Mouse (Mus musculus): ENCODE results near the gene Atp1a1. TPM values are rescaled to one million over a fixed set of nuclear protein-coding genes. Genes with fewer than 3 reads are reported as not detected.

Atp1a1 gene
- polyA plus RNA-seq (2011; ENCODE audit: insufficient read depth, insufficient read length, low replicate concordance, missing spikeins) = 57.8 and 73.9 TPM in 2 replicates

GRCm38 (mm10) chr3:101604550-101605223, at the start of gene Atp1a1:
Gene Atp1a1 (minus strand): TSS chr3:101604684.
- H3K4me1 ChIP-seq (ENCODE audit: control insufficient read depth, insufficient read depth, low read length) = no peaks in the 10 kb centered on the region; the same call in 1 of the 2 replicates
- 1% methylated on average over 64 of the region's 64 CpGs for WGBS
- H3K4me3 ChIP-seq (replicated peaks; ENCODE audit: control insufficient read depth, low read depth, low read length) = peak within 1 kb of the TSS; percentile 59
- TF ChIP-seq POLR2A (IDR thresholded peaks at IDR 0.05; ENCODE audit: borderline replicate concordance, control insufficient read depth, low read depth, low read length) (peak; percentile 97), CTCF (IDR thresholded peaks at IDR 0.05; ENCODE audit: control insufficient read depth, insufficient read depth, low read length) (no peak)
- H3K27ac ChIP-seq (ENCODE audit: control insufficient read depth, insufficient read depth, low read depth, low read length, poor library complexity) = peak within 1 kb of the TSS; percentile 94

- WGBS = 85% methylated on average over 7 of the region's 7 CpGs
- Histone ChIP-seq H3K4me1 (ENCODE audit: control insufficient read depth, insufficient read depth, low read length) (no peaks in the 10 kb centered on the region), H3K27ac (ENCODE audit: control insufficient read depth, insufficient read depth, low read depth, low read length, poor library complexity) (no peak overlapping the region), H3K4me3 (replicated peaks; ENCODE audit: control insufficient read depth, low read depth, low read length) (no peak overlapping the region)
- TF ChIP-seq POLR2A (IDR thresholded peaks at IDR 0.05; ENCODE audit: borderline replicate concordance, control insufficient read depth, low read depth, low read length) (no peak), CTCF (IDR thresholded peaks at IDR 0.05; ENCODE audit: control insufficient read depth, insufficient read depth, low read length) (no peak)
Observed at GRCm38 (mm10) chr3:101653446-101653845, 49.0 kb upstream of the Atp1a1 start.

GRCm38 (mm10) chr3:101652967-101653366, 48.5 kb upstream of the Atp1a1 start:
- 80% methylated on average over 2 of the region's 2 CpGs for WGBS
- no peak overlapping the region for H3K4me3 ChIP-seq (replicated peaks; ENCODE audit: control insufficient read depth, low read depth, low read length)
- no peaks in the 10 kb centered on the region for H3K4me1 ChIP-seq (ENCODE audit: control insufficient read depth, insufficient read depth, low read length)
- no peak overlapping the region for H3K27ac ChIP-seq (ENCODE audit: control insufficient read depth, insufficient read depth, low read depth, low read length, poor library complexity)
- TF ChIP-seq CTCF (IDR thresholded peaks at IDR 0.05; ENCODE audit: control insufficient read depth, insufficient read depth, low read length) = no peak
- no peak for TF ChIP-seq POLR2A (IDR thresholded peaks at IDR 0.05; ENCODE audit: borderline replicate concordance, control insufficient read depth, low read depth, low read length)

DNA sequence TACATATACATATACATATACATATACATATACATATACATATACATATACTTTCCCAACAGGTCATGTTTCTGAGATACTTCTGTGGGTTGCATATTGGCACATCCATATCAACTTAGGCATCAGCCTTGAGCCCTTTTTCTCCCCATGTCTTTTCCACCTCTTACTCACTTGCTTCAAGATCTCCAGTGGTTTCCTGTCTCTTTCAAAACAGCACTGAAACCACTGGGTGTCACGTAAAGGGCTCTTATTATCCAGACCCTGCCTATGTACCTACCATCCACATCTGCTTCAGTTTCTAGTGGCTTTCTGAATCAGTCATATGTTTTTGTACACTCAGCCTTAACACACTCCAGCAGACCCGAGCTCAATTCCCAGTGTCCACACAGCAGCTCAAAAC, 45.8 kb upstream of the Atp1a1 start:
- H3K4me3 ChIP-seq (replicated peaks; ENCODE audit: control insufficient read depth, low read depth, low read length) = no peak overlapping the region
- no peaks in the 10 kb centered on the region for H3K4me1 ChIP-seq (ENCODE audit: control insufficient read depth, insufficient read depth, low read length)
- WGBS = 24% methylated on average over 2 of the region's 2 CpGs
- no peak for TF ChIP-seq CTCF (IDR thresholded peaks at IDR 0.05; ENCODE audit: control insufficient read depth, insufficient read depth, low read length)
- TF ChIP-seq POLR2A (IDR thresholded peaks at IDR 0.05; ENCODE audit: borderline replicate concordance, control insufficient read depth, low read depth, low read length) = no peak
- H3K27ac ChIP-seq (ENCODE audit: control insufficient read depth, insufficient read depth, low read depth, low read length, poor library complexity) = no peak overlapping the region

DNA sequence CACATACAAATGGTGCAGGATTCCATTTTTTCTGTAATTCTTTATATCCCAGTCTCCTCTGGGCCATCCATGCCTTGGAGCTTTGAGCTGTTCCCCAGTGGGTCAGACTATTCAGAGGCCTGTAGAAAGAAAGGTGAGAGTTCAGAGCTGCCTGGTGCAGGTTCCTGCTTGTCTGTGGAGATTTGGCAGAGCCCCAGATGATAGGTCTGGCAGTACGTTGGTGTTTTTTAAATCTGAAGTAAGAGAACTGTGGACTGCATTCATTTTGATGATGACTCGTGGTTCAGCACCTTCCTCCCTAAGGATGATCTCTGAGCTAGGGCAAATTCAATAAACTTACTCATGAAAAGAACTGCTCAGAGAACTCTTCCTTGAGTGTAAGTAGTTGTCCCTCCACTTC, 44.8 kb upstream of the Atp1a1 start:
- no peak overlapping the region for H3K4me3 ChIP-seq (replicated peaks; ENCODE audit: control insufficient read depth, low read depth, low read length)
- WGBS = 38% methylated on average over 2 of the region's 2 CpGs
- no peak overlapping the region for H3K27ac ChIP-seq (ENCODE audit: control insufficient read depth, insufficient read depth, low read depth, low read length, poor library complexity)
- TF ChIP-seq CTCF (IDR thresholded peaks at IDR 0.05; ENCODE audit: control insufficient read depth, insufficient read depth, low read length) (no peak), POLR2A (IDR thresholded peaks at IDR 0.05; ENCODE audit: borderline replicate concordance, control insufficient read depth, low read depth, low read length) (no peak)
- no peaks in the 10 kb centered on the region for H3K4me1 ChIP-seq (ENCODE audit: control insufficient read depth, insufficient read depth, low read length)

GRCm38 (mm10) chr3:101648096-101648793, 43.8 kb upstream of the Atp1a1 start:
- WGBS = 63% methylated on average over 13 of the region's 13 CpGs
- TF ChIP-seq CTCF (IDR thresholded peaks at IDR 0.05; ENCODE audit: control insufficient read depth, insufficient read depth, low read length) (no peak), POLR2A (IDR thresholded peaks at IDR 0.05; ENCODE audit: borderline replicate concordance, control insufficient read depth, low read depth, low read length) (no peak)
- H3K4me1 ChIP-seq (ENCODE audit: control insufficient read depth, insufficient read depth, low read length) = no peaks in the 10 kb centered on the region
- no peak overlapping the region for H3K4me3 ChIP-seq (replicated peaks; ENCODE audit: control insufficient read depth, low read depth, low read length)
- no peak overlapping the region for H3K27ac ChIP-seq (ENCODE audit: control insufficient read depth, insufficient read depth, low read depth, low read length, poor library complexity)

GRCm38 (mm10) chr3:101646806-101647205, 42.3 kb upstream of the Atp1a1 start:
- Histone ChIP-seq H3K27ac (ENCODE audit: control insufficient read depth, insufficient read depth, low read depth, low read length, poor library complexity) (no peak overlapping the region), H3K4me3 (replicated peaks; ENCODE audit: control insufficient read depth, low read depth, low read length) (no peak overlapping the region), H3K4me1 (ENCODE audit: control insufficient read depth, insufficient read depth, low read length) (no peaks in the 10 kb centered on the region)
- WGBS = 90% methylated on average over 5 of the region's 5 CpGs
- TF ChIP-seq POLR2A (IDR thresholded peaks at IDR 0.05; ENCODE audit: borderline replicate concordance, control insufficient read depth, low read depth, low read length) (no peak), CTCF (IDR thresholded peaks at IDR 0.05; ENCODE audit: control insufficient read depth, insufficient read depth, low read length) (no peak)

DNA sequence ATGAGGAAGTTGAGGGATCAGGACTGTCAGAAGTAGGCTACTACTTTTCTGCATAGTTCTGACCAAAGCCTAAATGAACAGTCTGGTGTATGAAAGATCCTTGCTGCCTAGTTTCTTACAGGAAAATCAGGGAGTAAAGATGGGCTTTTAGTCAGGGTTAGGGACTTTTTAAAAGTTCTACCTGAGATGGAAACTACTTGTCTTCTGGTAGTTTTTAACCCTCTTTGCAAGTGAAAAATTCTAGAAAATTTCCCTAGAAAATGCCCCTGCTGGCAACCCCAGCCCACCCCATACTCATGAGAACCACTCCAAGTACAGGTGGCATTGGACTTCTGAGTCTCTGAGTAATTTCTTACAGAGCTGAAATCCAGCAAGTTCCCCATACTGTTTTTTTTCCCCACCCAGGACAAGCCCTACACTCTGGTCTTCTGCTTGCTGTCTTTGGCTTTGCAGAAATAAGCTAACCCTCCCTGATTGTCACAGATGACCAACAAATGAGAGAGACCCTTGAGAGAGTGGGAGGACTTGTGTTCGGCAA, 41.2 kb upstream of the Atp1a1 start:
- no peak overlapping the region for H3K27ac ChIP-seq (ENCODE audit: control insufficient read depth, insufficient read depth, low read depth, low read length, poor library complexity)
- 72% methylated on average over 1 of the region's 1 CpGs for WGBS
- H3K4me3 ChIP-seq (replicated peaks; ENCODE audit: control insufficient read depth, low read depth, low read length) = no peak overlapping the region
- H3K4me1 ChIP-seq (ENCODE audit: control insufficient read depth, insufficient read depth, low read length) = no peaks in the 10 kb centered on the region
- TF ChIP-seq POLR2A (IDR thresholded peaks at IDR 0.05; ENCODE audit: borderline replicate concordance, control insufficient read depth, low read depth, low read length) (no peak), CTCF (IDR thresholded peaks at IDR 0.05; ENCODE audit: control insufficient read depth, insufficient read depth, low read length) (no peak)

All from bone marrow, adult 2 months (tissue).